Comparison of ENCODE assay signal across 30 mouse cellular contexts in genomic region chr7:46762601-46763000, GRCm38 (mm10). TPM values are rescaled to one million over a fixed set of nuclear protein-coding genes. Genes with fewer than 3 reads are reported as not detected.
"Had no signal": no experiment of that assay in that cellular context is flagged by ENCODE, and none has a peak within 500 bp of the region (broad histone marks: within the 10 kb centered on the region; RNA-seq: fewer than 3 reads in every experiment).

No protein-coding gene starts in this region.

- ATAC-seq: hindbrain, postnatal 0 days had no signal

- H3K9me3 ChIP-seq: heart, embryonic 13.5 days; heart, embryonic 15.5 days; hindbrain, embryonic 13.5 days; hindbrain, embryonic 15.5 days; limb, embryonic 13.5 days; limb, embryonic 15.5 days; liver, embryonic 13.5 days; liver, embryonic 15.5 days had no signal

- H3K4me3 ChIP-seq: heart, adult 2 months; heart, embryonic 13.5 days; heart, embryonic 15.5 days; hindbrain, embryonic 13.5 days; hindbrain, embryonic 15.5 days; limb, embryonic 13.5 days; limb, embryonic 15.5 days; liver, embryonic 13.5 days; liver, embryonic 15.5 days had no signal

- H3K9ac ChIP-seq: heart, embryonic 13.5 days; heart, embryonic 15.5 days; hindbrain, embryonic 13.5 days; hindbrain, embryonic 15.5 days; limb, embryonic 13.5 days; limb, embryonic 15.5 days; liver, embryonic 13.5 days; liver, embryonic 15.5 days had no signal

- H3K27ac ChIP-seq: heart, adult 2 months; heart, embryonic 13.5 days; heart, embryonic 15.5 days; hindbrain, embryonic 13.5 days; hindbrain, embryonic 15.5 days; hindbrain, postnatal 0 days; limb, embryonic 13.5 days; limb, embryonic 15.5 days; liver, embryonic 13.5 days; liver, embryonic 15.5 days had no signal

- H3K4me2 ChIP-seq: heart, embryonic 13.5 days; heart, embryonic 15.5 days; hindbrain, embryonic 13.5 days; hindbrain, embryonic 15.5 days; limb, embryonic 13.5 days; limb, embryonic 15.5 days; liver, embryonic 13.5 days; liver, embryonic 15.5 days had no signal

- DNase-seq: gastrocnemius, postnatal 14 days; gastrocnemius, postnatal 36 days; heart, adult 11 months; heart, adult 2 months; heart, postnatal 14 days; heart, postnatal 36 days; kidney, adult 18-20 months; kidney, adult 8-10 months; kidney, postnatal 10 days; kidney, postnatal 25 days; kidney, postnatal 4 days; layer of hippocampus, adult 9-11 months; layer of hippocampus, postnatal 36 days; left cerebral cortex, postnatal 4 days; liver, embryonic 13.5 days had no signal

- H3K4me1 ChIP-seq: heart, embryonic 13.5 days; heart, embryonic 15.5 days; hindbrain, embryonic 13.5 days; hindbrain, embryonic 15.5 days; limb, embryonic 13.5 days; limb, embryonic 15.5 days had no signal

- H3K27me3 ChIP-seq: heart, embryonic 13.5 days; heart, embryonic 15.5 days; hindbrain, embryonic 13.5 days; hindbrain, embryonic 15.5 days; limb, embryonic 13.5 days; limb, embryonic 15.5 days; liver, embryonic 13.5 days; liver, embryonic 15.5 days had no signal

RNA-seq across cellular contexts. Expression of gene Saa2, which starts 11.0 kb away (rescaled TPM):
- polyA plus RNA-seq: gonadal fat pad, adult 2 months; heart, adult 2 months; heart, embryonic 13.5 days; heart, embryonic 15.5 days; heart, postnatal 0 days; hindbrain, embryonic 13.5 days; kidney, embryonic 14.5 days; kidney, embryonic 16.5 days; liver, embryonic 13.5 days; liver, embryonic 15.5 days had no signal

RNA-seq across cellular contexts. Expression of gene Saa1, which starts 19.8 kb away (rescaled TPM):
- polyA plus RNA-seq: heart, adult 2 months; heart, embryonic 13.5 days; heart, embryonic 15.5 days; heart, postnatal 0 days; hindbrain, embryonic 11.5 days; hindbrain, embryonic 13.5 days; hindbrain, embryonic 15.5 days; limb, embryonic 11.5 days; liver, embryonic 15.5 days had no signal

RNA-seq across cellular contexts. Expression of gene Saa4, which starts 30.2 kb away (rescaled TPM):
- polyA plus RNA-seq: heart, adult 2 months; heart, embryonic 13.5 days; heart, embryonic 15.5 days; heart, postnatal 0 days; hindbrain, embryonic 11.5 days; hindbrain, embryonic 13.5 days; hindbrain, embryonic 15.5 days; hindbrain, postnatal 0 days; intestine, embryonic 14.5 days; kidney, embryonic 14.5 days; kidney, embryonic 16.5 days; limb, embryonic 11.5 days; limb, embryonic 13.5 days; limb, embryonic 15.5 days had no signal
